Mouse (Mus musculus) left cerebral cortex, postnatal 4 days (tissue): ENCODE data around the gene Wdr72. TPM values are rescaled to one million over a fixed set of nuclear protein-coding genes. Genes with fewer than 3 reads are reported as not detected.
A peak's percentile ranks its signal among the peaks of the same experiment; 100 is the strongest.

Source experiments
- DNase-seq: peaks from one replicate; pipeline ENCODE4 v3.0.0-alpha.2; 2022
- intact Hi-C: fragments of 180-260 bp; cut with DNase I; formaldehyde crosslinking; loops from one replicate; pipeline ENCODE4 v1.15.1; 2025
- total RNA-seq, 2 experiments: library from RNA; stranded (reverse); gene quantifications; 2 replicates each; pipeline ENCODE4 v1.2.3; 2021

Wdr72 gene
- total RNA-seq, 2 experiments from 2014 or later: 0.08 TPM; not detected in 1

- intact Hi-C loops: no loop called here
- no peak for DNase-seq
Measured at GRCm38 (mm10) chr9:74194898-74195297, 84.7 kb downstream of the Wdr72 start.

DNA sequence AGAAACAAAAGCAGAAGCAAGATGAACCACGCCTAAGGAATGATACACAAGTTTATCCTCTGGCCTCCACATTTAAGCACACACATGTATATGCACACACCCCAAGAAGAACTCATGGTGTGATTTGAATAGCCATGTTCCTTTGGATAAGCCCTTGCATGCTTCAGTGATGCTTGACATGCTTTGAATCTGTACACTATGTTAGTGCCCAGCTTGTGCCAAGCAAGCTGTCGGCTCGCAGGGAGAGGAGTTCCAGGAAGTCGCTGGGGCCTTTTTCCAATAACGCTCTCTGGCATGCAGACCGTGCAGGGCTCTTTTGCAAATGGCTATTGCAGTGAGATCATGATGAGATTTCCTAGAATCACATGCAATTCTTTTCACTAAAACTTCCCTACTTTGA, 118.1 kb downstream of the Wdr72 start:
- peak; percentile 65 for DNase-seq
- intact Hi-C loops: no loop called here

DNA sequence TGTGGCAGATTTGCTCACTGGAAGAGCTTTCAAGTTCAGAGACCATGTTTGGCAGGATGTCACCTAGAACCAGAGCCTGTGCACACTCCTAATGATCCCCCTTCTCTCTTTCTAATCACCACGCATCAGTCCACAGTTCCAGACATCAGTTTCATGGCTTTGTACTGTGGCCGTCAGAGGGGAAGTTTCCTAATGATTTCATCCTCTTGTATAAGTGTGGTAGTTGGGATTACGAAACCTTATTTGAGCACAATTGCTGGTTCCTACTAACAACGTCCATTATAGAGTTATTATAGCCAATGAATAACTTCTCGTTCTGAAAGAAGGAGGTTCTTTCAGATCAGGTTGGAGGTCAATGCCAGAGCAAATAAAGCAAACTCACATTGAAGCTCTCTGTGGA, 131.1 kb downstream of the Wdr72 start:
- intact Hi-C loops: no loop called here
- no peak for DNase-seq

- intact Hi-C loops: no loop called here
- no peak for DNase-seq
Measured at GRCm38 (mm10) chr9:74248084-74248483, 137.9 kb downstream of the Wdr72 start.

GRCm38 (mm10) chr9:74249486-74249885, 139.3 kb downstream of the Wdr72 start:
- no peak for DNase-seq
- intact Hi-C loops: no loop called here

- DNase-seq: no peak
- intact Hi-C loops: no loop called here
Measured at GRCm38 (mm10) chr9:74250522-74250921, 140.4 kb downstream of the Wdr72 start.

DNA sequence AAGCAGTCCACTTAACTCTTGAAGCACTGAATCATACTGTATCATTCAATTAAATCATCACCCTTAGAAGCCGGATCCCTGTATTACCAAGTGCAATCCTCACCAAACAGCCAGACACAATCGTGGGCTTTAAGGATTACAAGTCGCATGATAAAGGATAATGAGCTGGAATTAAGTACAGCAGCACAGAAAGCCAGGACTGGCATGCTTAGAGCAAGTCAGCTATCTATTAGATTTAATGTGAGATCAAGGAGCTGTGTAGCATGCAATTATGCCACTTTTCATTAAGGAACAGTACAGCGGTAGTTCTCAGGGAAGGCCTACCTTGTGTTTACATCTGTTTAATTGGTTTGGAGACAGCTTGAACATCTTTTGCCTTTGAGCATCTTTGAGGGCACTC, 148.2 kb downstream of the Wdr72 start:
- intact Hi-C loops: no loop called here
- no peak for DNase-seq

- intact Hi-C loops: no loop called here
- DNase-seq: peak; percentile 13
Measured at GRCm38 (mm10) chr9:74277752-74278385, 167.7 kb downstream of the Wdr72 start.

DNA sequence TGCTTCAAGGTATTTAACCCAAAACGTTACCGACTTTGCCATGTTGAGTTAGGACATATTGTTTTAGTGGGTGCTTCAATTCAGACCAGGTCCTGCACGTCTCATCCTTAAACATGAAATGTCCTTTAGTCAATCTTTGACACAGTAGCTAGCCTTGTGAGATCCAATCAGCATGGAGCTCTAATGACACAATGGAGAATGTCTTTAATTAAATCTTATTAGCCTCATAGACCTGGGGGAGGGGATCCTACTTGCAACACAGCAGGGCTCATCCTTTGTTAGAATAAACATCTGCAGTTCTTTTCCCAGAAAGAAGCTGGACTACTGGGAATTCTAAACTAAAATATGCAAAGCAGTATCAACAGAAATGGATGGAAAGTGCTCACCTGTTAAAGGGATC, 171.9 kb downstream of the Wdr72 start:
- intact Hi-C loops: loop anchor here (5.0 to 10.0 kb wide), 2 partner anchors 140 to 583 kb away; partner anchors contain the start of gene Onecut1

DNA sequence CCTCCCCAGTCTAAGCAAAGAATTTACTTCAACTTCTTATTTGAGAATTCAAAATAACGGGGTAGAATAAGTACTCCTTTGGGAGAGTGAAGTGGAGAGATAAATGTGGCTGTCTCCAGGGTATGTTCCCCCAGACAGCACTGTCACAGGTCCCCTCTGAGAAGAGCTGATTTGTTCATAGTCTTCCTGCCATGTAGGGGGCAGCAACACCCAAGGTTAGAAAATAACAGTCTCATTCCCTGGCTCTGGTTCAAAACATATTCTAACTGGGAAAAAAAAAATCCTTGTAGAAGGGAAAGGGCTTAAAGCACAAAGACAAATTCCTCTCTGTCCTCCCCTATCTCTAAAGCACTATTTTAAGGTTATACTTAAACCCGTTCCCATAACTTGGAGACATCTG, 176.1 kb downstream of the Wdr72 start:
- intact Hi-C loops: loop anchor here (10.0 kb wide), 1 partner anchor 579 kb away; the partner anchor contains the start of gene Onecut1
- peak; percentile 20 for DNase-seq

More for the DNA sequence above, 171.9 kb downstream of the Wdr72 start:
- no peak for DNase-seq

DNA sequence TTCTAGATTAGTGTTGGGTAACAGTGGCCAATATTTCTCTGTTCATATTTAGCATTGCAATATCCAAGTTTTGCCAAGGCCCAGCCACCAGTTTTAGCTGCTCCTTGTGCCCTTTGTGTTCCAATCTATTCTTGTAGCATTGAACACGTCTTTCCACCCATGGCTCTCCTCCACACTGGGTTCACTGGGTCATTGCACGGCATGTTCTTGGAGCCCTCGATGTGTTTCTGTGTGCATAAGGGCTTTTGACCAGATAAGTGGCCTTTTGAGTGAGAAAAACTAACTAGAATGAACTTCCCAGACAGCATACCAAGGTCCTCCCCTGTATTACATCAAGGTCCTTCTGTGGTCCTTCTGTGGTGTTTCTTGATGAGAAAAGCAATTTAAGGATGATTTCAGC, 184.3 kb downstream of the Wdr72 start:
- intact Hi-C loops: loop anchor here (10.0 kb wide), 1 partner anchor 230 kb away; no protein-coding TSS in a partner anchor
- no peak for DNase-seq

GRCm38 (mm10) chr9:74318771-74319170, 208.6 kb downstream of the Wdr72 start:
- no peak for DNase-seq
- intact Hi-C loops: no loop called here

GRCm38 (mm10) chr9:74324089-74324924, 214.2 kb downstream of the Wdr72 start:
- intact Hi-C loops: no loop called here

GRCm38 (mm10) chr9:74324925-74325295, 214.8 kb downstream of the Wdr72 start:
- intact Hi-C loops: no loop called here
- no peak for DNase-seq

More at GRCm38 (mm10) chr9:74324089-74324924, 214.2 kb downstream of the Wdr72 start:
- DNase-seq: no peak

- DNase-seq: no peak
- intact Hi-C loops: no loop called here
Measured at GRCm38 (mm10) chr9:74325981-74326380, 215.8 kb downstream of the Wdr72 start.

- intact Hi-C loops: no loop called here
- no peak for DNase-seq
Measured at GRCm38 (mm10) chr9:74328821-74329220, 218.7 kb downstream of the Wdr72 start.

DNA sequence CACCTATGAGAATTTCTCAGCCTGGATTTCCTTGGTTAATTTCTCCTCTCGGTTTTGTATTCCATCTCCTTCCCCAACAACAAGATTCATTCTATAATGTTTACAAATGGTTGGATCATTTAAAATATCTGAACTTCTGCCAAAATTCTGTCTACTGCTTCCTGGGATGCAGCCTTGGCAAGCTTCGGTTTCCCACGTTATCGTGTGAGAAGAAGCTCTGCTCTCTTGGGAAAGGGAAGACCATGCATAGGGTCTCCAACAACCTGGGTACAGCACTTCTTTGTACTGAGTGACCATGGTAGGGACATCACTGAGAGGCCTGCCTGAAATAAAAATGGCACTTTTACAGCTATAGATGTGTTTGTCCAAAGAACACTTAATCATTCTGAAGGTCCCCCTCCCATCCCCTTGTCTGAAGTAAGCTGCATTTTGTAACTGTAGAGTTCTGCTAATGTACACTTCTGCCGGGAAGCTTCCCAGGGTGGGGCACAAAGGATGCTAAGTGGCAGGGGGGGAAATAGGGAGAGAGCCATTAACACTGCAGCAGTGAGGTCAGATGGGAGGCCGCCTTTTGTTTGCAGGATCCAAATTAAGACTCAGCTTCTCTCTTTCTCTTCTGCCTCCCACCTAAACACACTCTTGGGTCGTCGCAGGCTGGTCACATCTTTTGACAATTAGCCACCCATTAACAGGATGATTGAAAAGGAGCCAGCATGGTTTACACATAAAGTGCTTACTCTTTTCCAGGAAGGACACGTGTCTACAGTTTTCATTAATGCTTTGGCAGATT, 220.7 kb downstream of the Wdr72 start:
- intact Hi-C loops: no loop called here
- no peak for DNase-seq

- intact Hi-C loops: no loop called here
- DNase-seq: no peak
Measured at GRCm38 (mm10) chr9:74332321-74332720, 222.2 kb downstream of the Wdr72 start.
